Mouse (Mus musculus): ENCODE data around the gene 1700102P08Rik.

1700102P08Rik gene

DNA sequence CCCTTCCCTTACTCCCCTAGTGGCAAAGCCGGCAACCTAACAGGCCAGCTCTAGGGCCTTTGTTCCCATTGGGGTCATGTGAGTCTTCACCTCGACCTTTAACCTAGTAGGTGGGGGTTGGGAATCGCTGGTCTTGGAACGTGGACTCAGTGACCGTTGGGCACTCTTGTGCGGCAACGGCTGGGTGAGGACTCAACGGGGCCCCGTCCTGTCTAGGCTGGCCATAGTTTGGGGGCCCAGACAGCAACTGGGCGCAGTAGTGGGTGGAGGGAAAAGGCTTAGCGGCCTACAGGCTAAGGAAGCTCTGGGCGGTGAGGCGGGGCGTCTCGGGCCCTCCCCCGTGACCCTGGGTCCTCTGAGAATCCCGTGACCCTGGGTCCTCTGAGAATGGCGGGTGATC is at the start of gene 1700102P08Rik:
Gene 1700102P08Rik, plus strand, starts transcription at position 130 of the 400 bp plus-strand sequence.
- no peak for DNase-seq (ENCODE audit: low spot score in 2 of 2)

DNA sequence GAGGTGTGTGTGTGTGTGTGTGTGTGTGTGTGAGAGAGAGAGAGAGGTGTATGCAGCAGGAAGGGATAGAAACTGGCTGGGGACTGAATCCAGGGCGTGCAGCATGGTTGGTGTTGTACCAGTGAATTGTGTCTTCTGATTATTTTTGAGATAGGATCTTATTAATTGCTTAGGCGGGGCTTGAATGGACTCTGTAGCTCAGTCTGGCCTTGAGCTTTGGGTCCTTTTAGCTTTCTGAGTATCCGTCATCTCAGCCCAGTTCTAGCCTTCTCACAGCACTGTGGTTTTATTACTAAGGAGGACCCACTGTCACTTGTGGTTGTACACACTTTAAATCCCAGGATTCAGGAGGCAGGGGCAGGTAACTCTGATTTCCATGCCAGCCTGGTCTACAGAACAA is 49.3 kb upstream of the 1700102P08Rik start:
- DNase-seq (ENCODE audit: low spot score in 2 of 2), result no peak

DNA sequence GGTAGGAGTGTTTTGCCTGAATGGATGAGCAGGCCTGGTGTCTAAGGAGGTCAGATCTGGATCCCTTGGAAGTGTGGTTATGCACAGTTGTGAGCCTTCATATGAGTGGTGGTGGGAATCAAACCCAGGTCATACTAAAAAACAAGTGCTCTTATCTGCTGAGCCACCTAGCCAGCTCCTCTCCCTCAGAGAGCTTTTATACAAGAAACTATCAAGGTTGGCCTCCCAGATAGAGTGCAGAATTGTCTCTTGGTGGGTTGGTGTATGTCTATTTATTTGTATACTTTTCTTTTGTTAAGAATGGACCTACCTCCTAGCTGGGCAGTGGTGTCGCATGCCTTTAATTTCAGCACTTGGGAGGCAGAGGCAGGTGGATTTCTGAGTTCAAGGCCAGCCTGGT is 48.8 kb upstream of the 1700102P08Rik start:
- no peak for DNase-seq (ENCODE audit: low spot score in 2 of 2)

DNA sequence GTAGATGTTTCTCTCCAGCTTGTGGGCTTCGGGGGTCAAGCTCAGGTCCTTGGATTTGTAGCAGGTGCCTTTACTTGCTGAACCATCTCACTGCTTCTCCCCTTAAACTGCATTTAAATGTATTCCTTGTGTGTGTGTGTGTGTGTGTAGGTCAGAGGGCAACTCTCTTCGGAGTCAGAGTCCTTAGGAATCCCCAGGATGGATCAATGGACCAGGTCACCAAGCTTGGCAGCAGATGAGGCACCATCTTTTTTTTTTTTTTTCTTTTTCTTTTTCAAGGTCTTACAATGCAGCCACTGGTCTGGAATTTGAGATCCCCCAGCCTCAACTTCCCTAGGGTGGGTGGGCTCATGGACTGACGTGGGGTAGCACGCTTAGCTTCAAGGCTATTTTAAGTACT is 48.1 kb upstream of the 1700102P08Rik start:
- no peak for DNase-seq (ENCODE audit: low spot score in 2 of 2)

DNA sequence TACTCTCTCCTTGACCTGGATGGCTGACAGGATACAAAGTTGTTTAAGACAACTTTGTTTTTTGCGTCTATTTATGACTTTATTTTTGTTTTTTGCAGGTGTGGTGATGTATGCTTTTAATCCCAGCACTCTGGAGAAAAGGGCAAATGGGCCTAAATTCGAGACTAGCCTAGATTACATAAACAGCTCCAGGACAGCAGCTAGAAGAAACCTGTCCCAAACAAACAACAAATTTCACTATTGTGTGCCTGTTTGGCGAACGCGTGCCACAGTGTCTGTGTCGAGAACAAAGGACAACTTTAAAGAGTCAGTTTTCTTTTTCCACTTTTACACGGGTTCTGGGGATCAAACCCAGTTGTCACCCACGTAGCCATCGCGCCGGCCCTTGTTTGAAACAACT is 45.6 kb upstream of the 1700102P08Rik start:
- DNase-seq (ENCODE audit: low spot score in 2 of 2), result no peak

DNA sequence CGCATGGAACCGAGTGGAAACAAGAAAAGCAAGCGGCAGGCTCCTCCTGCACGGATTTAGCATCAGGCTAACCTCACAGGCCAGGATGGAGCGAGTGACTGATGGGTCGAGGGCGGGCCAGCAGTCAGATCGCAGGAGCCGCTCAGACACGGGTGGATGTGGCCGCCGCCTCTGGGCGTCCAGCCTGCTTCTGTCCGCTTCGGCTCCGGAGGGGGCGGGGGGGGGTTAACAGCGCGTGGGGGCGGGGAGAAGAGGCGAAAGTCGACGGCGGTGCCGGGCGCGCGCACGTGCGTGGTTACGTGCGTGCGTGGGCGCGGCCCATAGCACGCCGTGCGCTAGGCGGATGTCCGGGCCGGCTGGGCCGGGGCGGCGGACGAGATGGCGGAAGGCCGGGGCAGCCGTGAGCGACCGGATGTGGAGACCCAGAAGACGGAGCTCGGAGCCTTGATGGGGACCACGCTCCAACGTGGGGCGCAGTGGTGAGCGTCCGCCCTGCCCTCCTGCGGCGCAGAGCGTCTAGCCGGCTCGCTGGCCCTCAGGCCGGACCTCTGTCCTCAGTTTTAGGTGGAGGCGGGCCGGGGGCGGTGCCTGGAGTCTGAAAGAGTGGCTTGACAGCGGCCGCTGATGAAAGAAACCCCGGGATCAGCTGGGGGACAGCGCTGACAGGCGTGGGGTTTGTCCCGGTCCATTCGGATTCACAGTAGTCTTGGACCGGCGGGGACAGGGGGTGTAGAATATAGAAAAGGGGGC is 44.9 kb upstream of the 1700102P08Rik start, which contains the start of gene Usp4:
Gene Usp4, plus strand, starts transcription at position 314 of the 750 bp plus-strand sequence.
- DNase-seq (ENCODE audit: low spot score in 2 of 2), result peak; percentile 85 to 86

DNA sequence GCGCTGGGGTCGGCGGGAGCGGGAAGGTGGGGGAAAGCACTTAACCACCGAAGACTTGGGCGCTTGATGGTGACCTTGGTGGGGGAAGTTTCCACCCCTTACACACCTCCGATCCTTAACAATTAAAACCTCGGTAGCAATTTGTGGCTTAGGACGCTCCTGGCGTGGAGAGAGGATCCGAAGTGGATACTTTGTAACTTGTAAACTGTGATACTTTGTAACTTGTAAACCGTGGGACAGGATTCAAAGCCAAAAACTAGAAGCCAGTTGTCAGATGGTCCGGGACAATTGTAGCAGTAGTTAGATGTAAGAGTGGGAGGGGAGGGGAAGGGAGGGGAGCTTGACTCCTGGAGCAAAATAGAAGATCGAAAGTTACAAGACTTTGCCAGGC is 44.3 kb upstream of the 1700102P08Rik start:
- no peak for DNase-seq (ENCODE audit: low spot score in 2 of 2)

DNA sequence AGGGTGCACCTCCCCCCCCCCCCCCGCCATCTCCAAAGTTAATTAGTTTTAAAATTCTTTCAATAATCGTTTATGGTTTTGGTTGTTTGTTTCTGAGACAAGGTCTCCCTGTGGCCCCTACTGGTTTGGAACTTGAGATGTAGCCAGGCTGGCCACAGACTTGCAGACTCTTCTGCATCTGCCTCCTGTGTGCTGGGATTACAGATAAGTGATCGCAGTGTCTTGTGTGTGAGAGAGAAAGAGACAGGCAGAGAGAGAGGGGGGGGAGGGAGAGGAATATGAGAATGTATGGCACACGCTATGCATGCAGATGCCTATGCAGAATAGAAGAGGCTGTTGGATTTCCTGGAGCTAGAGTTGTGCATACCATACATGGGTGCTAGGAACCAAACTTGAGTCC is 42.9 kb upstream of the 1700102P08Rik start:
- DNase-seq (ENCODE audit: low spot score in 2 of 2), result no peak

DNA sequence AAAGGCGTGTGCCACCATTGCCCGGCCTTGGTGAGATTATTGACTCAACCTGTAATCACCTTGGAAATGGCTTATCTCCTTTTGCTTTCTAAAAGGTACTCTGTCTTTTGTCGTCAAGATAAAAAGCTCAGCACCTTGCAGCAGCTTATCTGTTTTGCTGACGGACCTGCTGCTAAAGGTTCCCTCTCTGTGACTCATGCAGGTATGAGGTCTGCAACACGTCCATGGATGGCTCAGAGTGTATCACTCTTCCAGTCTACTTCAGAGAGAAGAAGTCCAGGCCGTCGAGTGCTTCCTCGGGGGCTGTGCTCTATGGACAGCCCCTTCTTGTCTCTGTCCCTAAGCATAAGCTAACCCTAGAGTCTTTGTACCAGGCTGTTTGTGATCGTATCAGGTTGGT is 14.4 kb upstream of the 1700102P08Rik start:
- no peak for DNase-seq (ENCODE audit: low spot score in 2 of 2)

DNA sequence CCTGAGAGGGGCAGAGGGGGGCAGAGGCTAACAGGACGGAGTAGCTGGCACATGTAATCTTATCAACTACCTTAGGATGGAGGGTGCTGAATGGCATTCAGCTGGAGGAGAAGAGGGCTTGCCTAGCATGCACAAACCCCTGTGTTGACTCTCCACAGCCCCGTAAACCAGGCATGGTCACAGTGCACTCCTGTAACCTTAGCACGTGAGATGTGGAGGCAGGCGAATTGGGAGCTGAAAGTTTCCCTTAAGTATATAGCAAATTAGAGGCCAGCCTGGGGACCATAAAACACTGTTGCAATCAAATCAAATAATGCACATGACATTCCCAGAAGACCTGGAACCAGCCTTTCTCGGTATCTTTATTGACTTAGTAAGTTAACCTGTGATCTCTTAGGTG is 13.9 kb upstream of the 1700102P08Rik start:
- no peak for DNase-seq (ENCODE audit: low spot score in 2 of 2)

DNA sequence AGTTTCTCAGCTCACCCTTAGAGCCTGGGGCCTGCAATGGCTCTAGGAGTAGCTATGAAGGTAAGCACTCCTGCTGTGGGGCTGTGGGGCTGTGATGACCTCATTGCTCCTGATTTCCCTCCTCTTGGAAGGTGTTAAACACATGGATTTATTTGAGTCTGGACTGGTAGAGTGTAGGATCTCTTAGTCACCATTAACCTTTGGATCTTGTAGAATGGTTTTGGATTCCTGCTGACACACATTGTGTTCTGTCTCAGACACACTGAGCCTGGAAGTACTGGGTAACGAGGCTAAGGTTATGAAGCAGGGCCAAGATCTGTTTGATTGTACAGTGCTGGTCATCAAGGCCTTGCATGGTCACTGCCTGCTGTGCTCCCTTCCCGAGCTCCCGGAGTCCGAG is 13.3 kb upstream of the 1700102P08Rik start:
- DNase-seq (ENCODE audit: low spot score in 2 of 2), result no peak

DNA sequence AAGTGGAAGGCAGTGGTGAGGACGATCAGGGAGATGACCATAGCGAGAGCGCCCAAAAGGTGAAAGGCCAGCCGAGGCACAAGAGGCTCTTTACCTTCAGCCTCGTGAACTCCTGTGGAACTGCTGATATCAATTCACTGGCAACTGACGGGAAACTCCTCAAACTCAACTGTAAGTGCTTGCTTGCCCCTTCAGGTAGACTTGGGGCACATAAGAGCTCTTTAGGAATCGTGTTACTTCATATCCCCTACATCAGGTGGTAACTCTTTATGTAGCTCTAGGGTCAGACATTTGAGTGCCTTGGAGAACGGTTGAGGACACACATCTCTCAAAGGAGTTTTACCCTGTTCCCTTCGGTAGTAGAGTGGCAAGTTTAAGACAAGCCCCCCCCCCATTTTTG is 11.2 kb upstream of the 1700102P08Rik start:
- no peak for DNase-seq (ENCODE audit: low spot score in 2 of 2)

DNA sequence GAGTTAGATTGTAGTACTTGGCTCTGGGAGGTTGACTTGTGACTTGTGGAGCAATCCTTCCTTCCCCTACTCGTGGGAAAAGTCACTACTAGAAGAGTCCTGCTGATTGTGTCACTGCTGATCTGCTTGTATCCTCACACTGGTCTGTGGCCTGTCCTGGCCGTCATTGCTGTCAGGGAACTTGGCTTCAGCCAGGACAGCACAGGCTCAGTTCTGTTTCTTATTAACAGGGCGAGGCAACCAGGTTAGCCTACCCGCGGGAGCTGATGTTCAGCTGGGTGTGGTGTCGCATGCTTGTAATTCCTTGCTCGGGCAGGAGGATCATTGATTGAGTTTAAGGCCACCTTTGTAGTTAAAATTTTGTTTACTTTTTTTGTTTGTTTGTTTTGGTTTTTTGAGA is 7.6 kb upstream of the 1700102P08Rik start:
- no peak for DNase-seq (ENCODE audit: low spot score in 2 of 2)

DNA sequence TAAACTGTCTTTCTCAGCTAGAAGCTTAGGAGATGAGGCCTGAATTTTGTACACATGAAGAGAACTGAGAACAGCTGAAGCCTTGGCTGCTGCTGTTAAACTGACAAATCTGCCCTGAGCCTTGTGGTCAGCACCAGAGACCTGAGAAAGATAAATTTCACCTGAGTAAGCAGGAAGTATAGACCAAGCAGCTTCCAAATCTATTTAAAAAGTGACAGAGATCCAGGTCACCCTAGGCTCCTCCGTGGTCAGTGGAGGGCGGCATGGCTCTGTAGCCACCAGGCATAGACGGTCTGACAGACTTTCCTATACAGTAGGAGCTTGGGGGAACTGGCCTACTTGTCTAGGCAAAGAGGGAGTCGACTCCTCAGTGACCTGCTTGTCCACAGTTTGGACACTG is 5.8 kb upstream of the 1700102P08Rik start:
- DNase-seq (ENCODE audit: low spot score in 2 of 2), result no peak

DNA sequence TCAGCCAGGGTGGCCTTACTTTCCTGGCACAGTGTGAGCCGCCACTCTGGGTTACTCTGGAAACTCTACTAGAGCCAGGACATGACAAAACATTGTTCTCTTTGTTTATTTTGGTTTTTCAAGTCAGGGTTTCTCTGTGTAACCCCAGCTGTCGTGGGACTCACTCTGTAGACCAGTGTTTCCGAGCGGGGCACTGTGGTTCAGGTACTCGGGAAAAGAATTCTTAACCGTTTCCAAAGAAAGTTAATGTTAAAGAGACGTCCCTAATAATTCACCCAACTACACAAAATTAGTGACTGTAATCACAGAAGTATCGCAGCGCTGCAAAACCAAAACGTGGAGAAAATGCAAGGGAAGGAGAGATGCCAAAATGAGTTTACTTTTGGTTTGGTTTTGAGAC is 4.0 kb upstream of the 1700102P08Rik start:
- DNase-seq (ENCODE audit: low spot score in 2 of 2), result no peak

DNA sequence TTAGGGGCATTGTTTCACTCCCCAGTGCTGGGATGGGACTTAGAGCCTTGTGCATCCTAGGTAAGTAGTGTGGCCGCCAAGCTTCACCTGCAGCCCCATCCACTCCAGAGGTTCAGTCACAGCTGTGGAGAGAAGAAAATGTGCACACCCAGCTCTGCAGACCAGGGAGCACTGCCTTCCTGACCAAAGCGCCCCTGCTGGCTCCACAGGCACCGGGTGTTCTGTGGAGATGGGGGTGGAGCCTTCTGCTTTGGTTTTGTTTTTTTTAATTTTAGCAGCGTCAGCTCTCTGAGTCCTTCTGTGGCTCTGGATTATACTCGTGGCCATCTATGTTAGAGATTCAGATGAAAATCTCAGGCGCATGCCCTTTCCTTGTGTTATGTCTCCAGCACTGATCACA is 3.4 kb upstream of the 1700102P08Rik start:
- DNase-seq (ENCODE audit: low spot score in 2 of 2), result no peak

DNA sequence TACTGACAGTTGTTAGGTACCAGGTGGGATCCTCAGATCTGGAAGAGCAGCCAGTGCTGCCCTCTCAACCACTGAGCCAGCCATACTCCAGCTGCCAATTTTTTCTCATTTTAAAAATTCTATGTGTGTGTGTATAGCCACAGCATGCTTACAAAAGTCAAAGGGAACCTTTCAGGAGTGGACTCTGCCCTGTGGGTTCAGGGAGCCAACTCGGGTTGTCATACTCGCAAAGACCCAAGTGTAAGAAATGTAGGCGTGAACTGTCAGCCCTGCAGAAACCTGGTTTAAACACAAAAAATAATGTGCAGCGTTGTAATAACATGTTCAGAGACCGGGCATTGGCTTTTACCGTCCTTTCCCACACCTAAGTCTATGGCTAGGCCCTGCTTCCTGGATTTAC is 1.6 kb downstream of the 1700102P08Rik start:
- DNase-seq (ENCODE audit: low spot score in 2 of 2), result no peak

DNA sequence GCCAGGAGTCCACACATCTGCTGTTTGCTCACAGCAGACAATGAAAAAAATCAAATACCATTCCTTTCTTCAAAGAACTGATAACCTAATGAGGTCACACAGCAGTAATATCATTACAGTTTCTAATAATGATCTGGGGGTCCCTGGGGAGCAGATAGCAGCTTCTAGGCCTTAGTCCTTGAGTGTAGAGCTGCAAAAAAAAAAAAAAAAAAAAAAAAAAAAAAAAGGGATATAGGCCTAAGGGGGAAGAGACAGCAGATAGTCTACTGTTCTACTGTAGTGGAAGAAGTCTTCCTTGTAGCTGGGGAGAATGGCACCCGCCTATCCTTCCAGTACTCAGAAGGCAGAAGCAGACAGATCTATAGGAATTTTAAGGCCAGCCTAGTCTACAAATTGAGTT is 2.8 kb downstream of the 1700102P08Rik start:
- no peak for DNase-seq (ENCODE audit: low spot score in 2 of 2)

DNA sequence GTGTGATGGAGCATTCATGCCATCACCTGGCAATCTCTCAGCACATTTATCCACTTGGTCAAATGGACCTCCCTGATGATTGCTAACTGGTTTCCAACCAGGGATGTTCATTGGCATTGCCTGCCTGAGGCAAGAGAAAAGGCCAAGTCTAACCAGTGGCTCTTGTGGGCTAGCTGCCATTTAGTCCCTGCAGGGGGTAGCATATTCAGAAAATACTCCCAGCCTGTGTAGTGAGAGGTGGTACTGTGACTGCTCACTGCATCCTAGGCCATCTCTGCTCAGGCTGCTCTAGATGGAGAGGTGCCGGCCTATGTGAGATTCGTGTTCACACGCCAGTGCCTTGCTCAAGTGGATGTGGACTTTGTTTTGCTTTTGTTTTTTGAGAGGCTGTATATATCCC is 5.7 kb downstream of the 1700102P08Rik start:
- no peak for DNase-seq (ENCODE audit: low spot score in 2 of 2)

DNA sequence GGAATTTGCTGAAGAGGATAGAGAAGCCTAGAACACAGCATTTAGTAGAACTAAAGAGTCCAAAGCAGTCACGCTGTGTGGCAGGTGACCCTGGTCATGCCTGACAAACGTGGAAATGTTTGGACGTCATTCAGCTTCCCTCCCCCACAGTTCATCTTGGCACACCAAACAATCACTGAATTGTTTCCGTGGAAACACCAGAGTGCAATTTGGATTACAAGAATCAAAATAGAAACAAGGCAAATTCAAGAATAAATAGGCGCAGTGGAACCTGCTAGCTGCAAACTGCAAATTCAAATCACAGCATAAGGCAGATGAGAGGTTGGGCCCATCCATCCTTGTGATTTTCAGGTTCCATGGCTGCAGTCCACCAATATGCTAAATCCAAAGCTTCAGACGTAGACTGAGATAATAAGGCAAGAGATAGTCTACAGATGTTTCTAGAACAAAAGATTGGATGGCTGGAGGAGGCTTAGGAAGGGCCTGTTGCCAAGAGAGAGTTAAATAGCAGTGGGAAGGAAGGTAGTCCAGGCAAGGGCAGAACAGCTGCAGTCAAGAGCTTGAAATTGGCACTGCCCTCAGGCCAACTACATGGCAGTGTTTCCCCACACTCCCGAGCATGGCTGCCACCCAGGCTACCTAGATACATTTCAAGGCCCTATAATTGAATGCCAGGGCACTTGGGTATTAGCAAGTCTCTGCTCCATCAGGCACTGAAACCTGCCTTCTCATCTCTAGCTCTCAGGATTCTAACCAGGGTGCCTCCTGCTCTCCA is 8.8 kb downstream of the 1700102P08Rik start:
- peak; percentile 60 to 73 for DNase-seq (ENCODE audit: low spot score in 2 of 2)

DNA sequence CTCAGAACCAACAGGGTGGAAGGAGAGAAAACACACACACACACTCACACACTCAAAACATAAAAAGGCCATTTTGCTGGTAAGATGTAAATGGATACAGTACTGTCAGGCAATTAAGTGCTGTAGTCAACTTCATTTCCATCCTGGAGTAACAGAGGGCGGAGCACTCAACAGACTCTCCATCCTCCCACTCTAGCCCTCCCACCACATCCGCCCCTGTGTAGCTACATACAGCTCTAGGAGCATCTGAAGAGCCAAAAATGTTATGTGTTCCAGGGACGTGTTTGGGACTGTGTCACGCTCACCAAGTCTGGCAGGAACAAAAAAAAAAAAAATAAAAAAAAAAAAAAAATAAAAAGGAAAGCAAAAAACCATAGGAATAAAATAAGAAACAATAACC is 10.5 kb downstream of the 1700102P08Rik start:
- peak; percentile 52 to 82 for DNase-seq (ENCODE audit: low spot score in 2 of 2)

DNA sequence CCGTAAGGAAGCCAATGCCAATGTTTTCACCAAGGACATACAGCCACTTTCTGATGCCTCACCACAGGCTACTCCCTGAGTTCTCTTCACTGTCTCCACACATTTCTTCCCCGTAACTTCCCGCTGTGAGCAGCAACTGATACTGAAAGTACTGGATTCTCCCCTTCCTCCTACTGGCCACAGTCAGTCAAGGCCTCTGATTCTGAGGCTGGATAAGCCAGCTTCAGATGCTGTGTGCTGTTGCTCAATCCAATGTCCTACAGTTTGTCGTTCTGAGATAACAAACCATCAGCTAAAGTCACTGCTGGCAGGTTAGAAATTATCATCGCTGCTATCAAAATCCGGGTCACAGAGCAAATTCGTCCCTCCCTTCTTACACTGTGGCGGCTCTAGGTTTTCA is 11.8 kb downstream of the 1700102P08Rik start:
- no peak for DNase-seq (ENCODE audit: low spot score in 2 of 2)

DNA sequence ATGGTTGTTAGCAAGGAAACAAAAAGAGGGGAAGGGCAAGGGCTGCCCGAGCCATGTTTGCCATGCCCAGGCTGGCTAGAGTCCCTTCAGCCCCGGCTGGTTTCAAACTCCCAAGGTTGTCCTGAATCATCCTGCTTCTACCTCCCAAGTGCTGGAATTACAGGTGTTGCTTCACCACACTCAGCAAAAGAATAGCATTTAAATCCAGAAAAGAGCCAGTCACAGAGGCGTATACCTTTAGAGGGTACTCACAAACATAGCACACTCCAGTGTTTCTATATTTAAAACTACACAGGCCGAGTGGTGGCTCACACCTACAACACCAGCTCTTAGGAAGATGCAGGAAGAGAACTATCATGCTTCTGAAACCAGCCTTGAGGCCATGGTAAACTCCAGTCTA is 16.9 kb downstream of the 1700102P08Rik start:
- no peak for DNase-seq (ENCODE audit: low spot score in 2 of 2)
